Mouse (Mus musculus) E14TG2a.4 (cell line): Measurements from ENCODE around the gene Osbp2.

Experiments
- CTCF ChIP-seq: conservative IDR thresholded peaks from 2 replicates; pipeline ENCODE4 v1.5.1; 2014; ENCODE audit warnings: low read length
- NANOG ChIP-seq: IDR thresholded peaks from 2 replicates; pipeline ENCODE4 v1.6.1; 2014; ENCODE audit warnings: borderline replicate concordance, low read length, mixed read lengths
- POU5F1 ChIP-seq: IDR thresholded peaks from 2 replicates; pipeline ENCODE4 v1.6.1; 2014; ENCODE audit warnings: low read length, borderline replicate concordance

- TF ChIP-seq CTCF = no peak
- no peak for TF ChIP-seq POU5F1
- TF ChIP-seq NANOG = no peak
These were observed at the start of gene Osbp2 for GRCm38 (mm10) chr11:3863454-3864112.
